Comparison of ENCODE assay signal across 7 mouse cellular contexts in the genomic region with DNA sequence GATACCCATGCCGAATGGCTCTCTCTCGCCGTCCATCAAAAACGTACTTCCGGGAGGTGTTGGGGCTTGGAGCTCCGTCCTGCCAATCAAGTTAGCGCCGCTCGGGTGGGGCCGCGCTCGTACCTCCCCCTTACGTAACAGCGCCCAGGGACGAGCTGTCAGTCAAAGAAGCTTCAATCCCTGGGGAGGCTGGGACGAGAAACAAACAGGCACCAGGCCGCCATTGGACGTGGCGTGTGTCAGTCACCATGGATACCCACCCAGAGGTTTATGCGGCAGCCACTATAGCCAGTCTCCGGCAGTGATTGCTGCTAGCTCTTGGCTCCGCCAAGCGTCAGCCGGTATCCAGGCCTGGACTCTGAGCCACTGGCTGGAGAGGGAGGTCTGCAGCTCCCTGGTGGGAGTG.
DNase-seq lines count a peak whose midpoint lies in the region; ATAC-seq lines count a peak whose summit lies in the region.

No protein-coding gene starts in this region.

- under 1% methylated on average over 24 of the region's 24 CpGs for WGBS in intestine, embryonic 16.5 days
- 0% methylated on average over 24 of the region's 24 CpGs for WGBS in midbrain, embryonic 11.5 days

- peak overlapping the region; percentile 48 for H3K4me2 ChIP-seq in intestine, embryonic 16.5 days (ENCODE audit: low read depth, low read length)
- H3K4me2 ChIP-seq in midbrain, embryonic 11.5 days: peak overlapping the region; percentile 31

- ATAC-seq in intestine, embryonic 16.5 days: peak; percentile 99
- ATAC-seq in midbrain, embryonic 11.5 days (ENCODE audit: low FRiP score): peak; percentile 99

- peak; percentile 100 for DNase-seq in adrenal gland, adult 8-10 months
- peak; percentile 99 for DNase-seq in embryo, embryonic 9.5 days (ENCODE audit: extremely low spot score)
- DNase-seq in gastrocnemius, postnatal 4 days (ENCODE audit: low spot score in 2 of 2): peak; percentile 92 to 96
- peak; percentile 100 for DNase-seq in left cerebral cortex, postnatal 36 days (ENCODE audit: low spot score in 2 of 2)
- DNase-seq in midbrain, embryonic 11.5 days (ENCODE audit: low spot score, missing footprints): peak; percentile 99
- peak; percentile 100 for DNase-seq in skeletal muscle tissue, adult 2 months (ENCODE audit: low read depth, low spot score)

- H3K27ac ChIP-seq in intestine, embryonic 16.5 days (ENCODE audit: low read length): peak overlapping the region; percentile 51
- H3K27ac ChIP-seq in midbrain, embryonic 11.5 days (ENCODE audit: low read depth, low read length): peak overlapping the region; percentile 63; the same call in 1 of the 2 replicates

- H3K9ac ChIP-seq in intestine, embryonic 16.5 days (ENCODE audit: low read depth, low read length): peak overlapping the region; percentile 64
- peak overlapping the region; percentile 21; the same call in 1 of the 2 replicates for H3K9ac ChIP-seq in midbrain, embryonic 11.5 days (ENCODE audit: low read length)

- H3K4me3 ChIP-seq in intestine, embryonic 16.5 days (ENCODE audit: low read length): peak overlapping the region; percentile 79
- peak overlapping the region; percentile 85 for H3K4me3 ChIP-seq in midbrain, embryonic 11.5 days (ENCODE audit: low read depth, low read length)

- peaks cover 7% of the 10 kb centered on the region for H3K4me1 ChIP-seq in intestine, embryonic 16.5 days (ENCODE audit: control insufficient read depth, insufficient read depth, low read length)
- H3K4me1 ChIP-seq in midbrain, embryonic 11.5 days (ENCODE audit: control insufficient read depth, insufficient read depth, low read length): peaks cover 15% of the 10 kb centered on the region

- no peaks in the 10 kb centered on the region for H3K9me3 ChIP-seq in intestine, embryonic 16.5 days (ENCODE audit: control insufficient read depth, low read length)
- no peaks in the 10 kb centered on the region for H3K9me3 ChIP-seq in midbrain, embryonic 11.5 days (ENCODE audit: control insufficient read depth, low read length)

- H3K27me3 ChIP-seq in intestine, embryonic 16.5 days (replicated peaks; ENCODE audit: control insufficient read depth, insufficient read depth, low read length): no peaks in the 10 kb centered on the region
- H3K27me3 ChIP-seq in midbrain, embryonic 11.5 days (ENCODE audit: control insufficient read depth, insufficient read depth, low read length): no peaks in the 10 kb centered on the region

- no peaks in the 10 kb centered on the region for H3K36me3 ChIP-seq in intestine, embryonic 16.5 days (ENCODE audit: control insufficient read depth, insufficient read depth, low read length)
- H3K36me3 ChIP-seq in midbrain, embryonic 11.5 days (ENCODE audit: control insufficient read depth, insufficient read depth, low read length): no peaks in the 10 kb centered on the region; the same call in 1 of the 2 replicates

- intact Hi-C loops in left cerebral cortex, postnatal 36 days (cut with DNase I): no loop called here

Comparison
In these comparisons a context has a peak if more than half of its experiments do, and no peak if none do; other contexts are left out.
1. Peak in every context shown above with its lines: DNase-seq, ATAC-seq, H3K4me3 ChIP-seq and H3K27ac ChIP-seq.